Mouse (Mus musculus) ovary, adult 18-20 months (tissue): Measurements from ENCODE around the gene Gm42372.
"Not testable (repeated sequence)": the region's sequence is repeated elsewhere in the genome, so short reads cannot be mapped to it uniquely, and the experiment has no call there.

Source experiments
- DNase-seq: peaks from one replicate; pipeline ENCODE4 v3.0.0; 2022; ENCODE audit warnings: low spot score, mixed read lengths

The Gm42372 gene

DNA sequence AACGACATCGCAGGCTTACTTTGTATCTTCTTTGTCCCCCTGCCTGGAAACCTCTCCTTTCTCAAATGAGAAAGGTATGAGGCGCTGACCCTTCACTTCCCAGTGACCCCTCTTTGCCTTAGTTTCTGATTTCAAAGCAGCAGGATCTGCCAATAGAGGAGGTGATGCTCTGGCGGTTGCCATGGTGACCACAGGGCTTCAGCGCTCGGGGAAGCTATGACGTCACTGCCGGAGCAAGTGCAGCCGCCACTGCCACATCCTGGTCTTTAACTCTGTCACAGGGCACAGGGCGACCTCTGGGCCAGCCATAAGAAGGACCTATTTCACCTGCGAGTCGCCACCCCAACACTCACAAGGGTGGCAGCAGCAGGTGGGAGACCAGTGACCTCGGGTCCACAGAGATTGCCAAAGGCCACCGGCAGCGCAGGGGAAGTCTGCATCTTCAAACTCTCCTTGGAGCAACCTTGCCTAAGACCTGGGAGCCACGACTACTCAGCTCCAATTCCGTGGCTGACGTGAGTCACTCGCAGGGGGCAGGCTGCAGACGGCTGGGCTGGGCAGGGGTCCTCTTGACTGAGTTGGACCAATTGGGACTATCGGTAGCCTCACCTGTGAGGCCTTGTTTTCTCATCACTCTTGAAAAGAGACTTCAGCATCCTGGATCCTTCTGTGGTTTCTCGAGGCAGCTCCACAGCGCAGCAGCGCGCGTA, at the start of gene Gm42372:
Gene Gm42372 (plus strand): TSS at position 228 of the 710 bp plus-strand sequence.
- no peak for DNase-seq

- no peak for DNase-seq
Observed at GRCm38 (mm10) chr7:16937312-16937711, 45.6 kb upstream of the Gm42372 start.

- DNase-seq, result no peak
Observed at GRCm38 (mm10) chr7:16938117-16938791, 44.6 kb upstream of the Gm42372 start.

- no peak for DNase-seq
Observed at GRCm38 (mm10) chr7:16940292-16940691, 42.6 kb upstream of the Gm42372 start.

DNA sequence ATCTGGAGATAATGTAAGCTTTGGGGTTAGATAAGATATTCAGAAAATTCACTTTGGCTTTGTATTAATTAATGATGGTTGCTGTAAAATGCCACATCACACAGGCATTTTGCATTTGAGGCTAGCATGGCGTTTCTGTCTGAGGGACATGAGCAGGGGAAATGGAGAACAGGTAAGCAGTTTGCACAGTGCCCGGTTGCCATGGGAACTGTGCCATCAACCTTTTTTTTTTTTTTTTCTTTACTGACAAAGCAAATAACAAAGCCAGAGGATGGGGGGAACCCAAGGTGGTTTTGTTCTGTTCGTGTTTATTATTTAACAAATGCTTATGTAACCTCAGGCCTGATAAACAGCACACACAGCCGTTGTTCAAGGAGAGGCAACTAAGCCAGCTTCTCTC, 40.0 kb upstream of the Gm42372 start:
- no peak for DNase-seq

- DNase-seq, result peak; percentile 89
Observed at GRCm38 (mm10) chr7:16944061-16944807, 38.7 kb upstream of the Gm42372 start, which contains the start of gene Pnmal2. Gene Pnmal2, plus strand, starts transcription at chr7:16944682.

GRCm38 (mm10) chr7:16944808-16945315, 38.0 kb upstream of the Gm42372 start:
- DNase-seq, result no peak

GRCm38 (mm10) chr7:16945419-16945818, 37.5 kb upstream of the Gm42372 start:
- DNase-seq, result no peak

GRCm38 (mm10) chr7:16946441-16947348, 36.2 kb upstream of the Gm42372 start:
- DNase-seq, result no peak

GRCm38 (mm10) chr7:16947349-16947895, 35.5 kb upstream of the Gm42372 start:
- no peak for DNase-seq

GRCm38 (mm10) chr7:16947959-16948361, 34.9 kb upstream of the Gm42372 start:
- no peak for DNase-seq

- no peak for DNase-seq
Observed at GRCm38 (mm10) chr7:16948923-16949458, 33.9 kb upstream of the Gm42372 start.

DNA sequence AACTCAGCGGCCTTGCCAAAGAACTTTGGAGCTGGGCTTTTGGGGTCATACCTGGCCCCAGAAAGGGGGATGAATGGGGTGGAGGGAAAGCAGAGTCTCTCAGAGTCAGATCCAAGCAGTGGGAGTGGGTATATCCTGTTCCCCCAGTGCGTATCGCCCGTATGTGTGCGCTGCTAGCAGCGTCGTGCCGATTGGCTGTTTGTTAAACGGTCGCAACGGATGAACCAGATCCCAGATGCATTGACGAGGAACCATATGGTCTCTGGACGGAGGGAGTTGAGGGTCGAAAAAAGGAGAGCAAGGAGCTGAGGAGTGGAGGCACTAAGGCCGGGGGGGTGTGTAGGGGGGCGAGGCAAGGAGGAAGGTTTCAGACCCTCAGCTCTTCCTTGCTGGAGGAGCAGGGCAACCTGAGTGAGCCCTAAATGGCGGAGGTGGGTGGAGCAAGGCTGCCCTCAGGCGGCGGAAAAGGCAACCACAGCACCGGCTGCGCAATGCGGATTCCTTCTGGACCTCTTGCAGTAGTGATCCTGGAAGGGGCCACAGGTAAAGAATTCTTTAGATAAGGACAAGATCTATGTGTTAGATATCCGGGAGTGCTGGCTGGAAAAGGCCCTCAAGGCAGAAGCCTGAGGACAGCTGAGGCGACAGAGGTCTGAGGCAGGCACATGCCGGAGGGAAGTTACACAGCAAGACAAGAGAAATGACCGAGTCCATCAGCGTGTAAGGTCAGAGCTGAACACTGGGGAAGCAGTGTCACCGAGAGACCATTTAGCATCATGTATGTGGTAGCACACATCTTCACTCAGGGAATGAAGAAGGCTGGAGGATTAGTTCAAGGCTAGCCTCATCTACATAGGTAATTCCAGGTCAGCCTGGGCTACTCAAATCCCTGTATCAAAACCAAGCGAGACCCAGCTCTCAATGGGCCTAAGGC, 32.7 kb upstream of the Gm42372 start:
- DNase-seq, result no peak

DNA sequence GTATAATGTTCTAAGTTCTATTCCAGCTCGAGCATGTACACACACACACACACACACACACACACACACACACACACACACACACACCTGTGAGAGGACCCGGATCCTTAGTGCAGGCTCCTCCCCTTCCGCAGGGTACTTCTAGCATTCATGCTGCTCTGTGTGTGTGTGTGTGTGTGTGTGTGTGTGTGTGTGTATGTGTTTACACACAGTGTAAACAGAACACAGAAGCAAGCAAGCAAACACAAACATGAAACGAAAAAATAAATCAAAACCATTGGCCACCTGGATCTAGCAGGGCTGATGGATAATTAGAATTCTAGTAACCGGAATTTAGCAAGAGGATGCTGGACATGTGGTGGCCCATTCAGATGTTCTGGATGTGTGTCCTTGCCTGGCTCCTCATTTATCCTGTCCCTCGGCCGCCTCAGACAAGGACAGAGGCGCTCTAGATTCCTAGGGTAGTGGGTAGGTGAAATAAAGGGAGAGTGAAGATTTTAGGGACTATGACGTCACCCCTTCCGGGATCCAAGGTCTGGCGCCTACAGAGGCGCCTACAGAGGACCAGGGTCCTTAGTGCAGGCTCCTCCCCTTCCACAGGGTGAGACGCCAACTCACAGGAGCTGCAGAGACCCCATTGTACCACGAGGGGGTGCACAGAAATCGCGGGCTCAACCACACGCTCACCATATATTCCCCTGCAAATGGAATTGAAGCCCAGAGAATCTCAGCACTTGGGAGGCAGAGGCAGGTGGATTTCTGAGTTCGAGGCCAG, 31.8 kb upstream of the Gm42372 start:
- peak; percentile 61 for DNase-seq

- DNase-seq, result not testable (repeated sequence)
Observed at GRCm38 (mm10) chr7:16953776-16954175, 29.1 kb upstream of the Gm42372 start.

DNA sequence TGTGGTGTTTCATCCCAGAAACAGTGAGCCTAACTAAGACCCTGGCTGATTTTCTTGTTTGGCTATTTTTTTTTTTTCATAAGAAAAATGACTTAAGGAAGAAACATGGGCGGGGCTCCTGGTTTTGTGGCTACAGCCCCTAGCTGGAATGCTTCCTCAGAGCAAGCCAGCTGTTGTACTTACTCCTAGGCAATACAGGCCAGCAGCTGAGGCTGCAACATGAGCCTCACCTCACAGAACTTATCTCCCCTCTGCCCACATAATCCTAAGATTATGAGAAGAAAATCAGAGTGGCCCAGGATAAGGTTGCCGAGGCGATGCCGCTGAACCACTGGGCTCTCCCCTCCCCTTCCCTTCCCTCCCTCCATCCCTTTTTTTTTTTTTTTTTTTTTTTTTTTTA, 27.2 kb upstream of the Gm42372 start:
- no peak for DNase-seq

- DNase-seq, result no peak
Observed at GRCm38 (mm10) chr7:16956410-16957265, 26.2 kb upstream of the Gm42372 start.
